Mouse (Mus musculus): ENCODE results near the gene Dhrs7c.

Dhrs7c gene

GRCm38 (mm10) chr11:67835408-67836078, 37.6 kb downstream of the Dhrs7c start:
- no peak for DNase-seq (ENCODE audit: extremely low read depth, insufficient read length, low spot score)

GRCm38 (mm10) chr11:67839810-67840209, 41.8 kb downstream of the Dhrs7c start:
- no peak for DNase-seq (ENCODE audit: extremely low read depth, insufficient read length, low spot score)

- no peak for DNase-seq (ENCODE audit: extremely low read depth, insufficient read length, low spot score)
Observed at GRCm38 (mm10) chr11:67845193-67845592, 47.2 kb downstream of the Dhrs7c start.

GRCm38 (mm10) chr11:67851770-67852169, 53.8 kb downstream of the Dhrs7c start:
- no peak for DNase-seq (ENCODE audit: extremely low read depth, insufficient read length, low spot score)

- DNase-seq (ENCODE audit: extremely low read depth, insufficient read length, low spot score): no peak
Observed at GRCm38 (mm10) chr11:67853996-67854395, 56.0 kb downstream of the Dhrs7c start.

- DNase-seq (ENCODE audit: extremely low read depth, insufficient read length, low spot score): peak; percentile 16
Observed at GRCm38 (mm10) chr11:67855035-67855434, 57.0 kb downstream of the Dhrs7c start.

- no peak for DNase-seq (ENCODE audit: extremely low read depth, insufficient read length, low spot score)
Observed at GRCm38 (mm10) chr11:67858518-67858917, 60.5 kb downstream of the Dhrs7c start.

- peak; percentile 32 for DNase-seq (ENCODE audit: extremely low read depth, insufficient read length, low spot score)
Observed at GRCm38 (mm10) chr11:67860743-67861398, 62.9 kb downstream of the Dhrs7c start.

- no peak for DNase-seq (ENCODE audit: extremely low read depth, insufficient read length, low spot score)
Observed at GRCm38 (mm10) chr11:67861399-67861838, 63.4 kb downstream of the Dhrs7c start.

GRCm38 (mm10) chr11:67865100-67865499, 67.1 kb downstream of the Dhrs7c start:
- no peak for DNase-seq (ENCODE audit: extremely low read depth, insufficient read length, low spot score)
